Mouse (Mus musculus): ENCODE data around the gene Ide. TPM values are rescaled to one million over a fixed set of nuclear protein-coding genes. Genes with fewer than 3 reads are reported as not detected.

Gene Ide
- polyA plus RNA-seq (2012; rRNA removed): 6.8 and 7.4 TPM in 2 replicates

DNA sequence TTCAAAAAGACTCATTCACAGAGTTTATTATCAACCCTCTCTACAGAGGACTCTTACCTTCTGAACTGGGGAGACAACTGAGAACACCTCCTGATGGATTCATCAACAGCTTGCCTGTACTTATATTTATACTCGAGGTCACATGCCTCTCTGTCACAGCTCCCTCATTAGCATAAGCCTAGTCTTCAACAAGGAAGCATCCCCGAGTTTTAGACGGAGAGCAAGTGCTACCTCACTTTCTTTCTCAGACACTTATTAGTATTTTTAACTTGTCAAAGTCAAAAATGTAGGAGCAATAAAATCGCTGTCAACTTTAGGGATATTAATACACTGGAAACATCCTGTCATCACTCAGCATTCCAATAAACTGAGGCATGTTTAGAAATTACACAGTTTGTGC lies at the start of gene Ide:
TSS of gene Ide (minus strand) at position 101 of the 400 bp plus-strand sequence.

DNA sequence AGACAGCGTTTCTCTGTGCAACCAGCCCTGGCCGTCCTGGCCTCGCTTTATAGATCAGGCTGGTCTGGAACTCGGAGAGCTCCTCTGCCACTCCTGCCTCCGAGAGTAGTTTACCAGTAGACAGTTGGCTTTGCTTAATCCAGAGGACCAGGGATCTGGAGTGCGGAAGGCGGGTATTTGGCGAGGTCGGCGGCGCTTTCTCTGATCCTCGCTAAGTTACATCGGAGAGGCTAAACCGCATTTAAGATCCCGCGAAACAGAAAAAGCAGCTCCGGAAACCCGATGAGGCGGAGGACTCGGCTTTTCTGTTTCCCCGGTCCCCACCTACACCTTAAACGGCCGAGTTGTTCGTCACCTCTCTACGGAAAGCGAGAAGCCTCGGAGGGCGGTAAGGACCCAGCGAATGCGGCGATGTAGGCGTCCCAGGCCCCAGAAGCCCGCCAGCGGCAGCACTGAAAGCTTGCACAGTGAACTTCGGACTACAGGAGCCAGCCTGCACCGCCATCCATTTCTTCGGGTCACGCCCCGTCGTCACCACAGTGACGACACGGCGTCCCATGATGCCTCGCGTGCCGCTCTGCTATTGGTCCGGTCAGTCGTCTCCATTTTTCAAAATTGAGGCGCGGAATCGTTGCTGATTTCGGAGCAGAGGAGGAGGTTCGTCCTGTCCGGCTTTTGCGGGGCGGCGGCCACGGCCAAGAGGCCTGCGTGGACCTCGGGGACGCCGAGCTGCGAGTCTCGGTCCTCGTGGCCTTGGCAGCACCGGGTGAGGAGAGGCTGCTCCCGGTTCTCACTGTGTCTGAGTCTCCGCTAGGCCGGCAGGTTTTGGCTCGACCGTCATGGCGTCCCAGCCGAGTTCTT lies 38.3 kb upstream of the Ide start, which contains the start of gene Kif11:
TSS of gene Kif11 (plus strand) at position 649 of the 861 bp plus-strand sequence.

Other genes with a start within 250 kb of the Ide start
- 27.1 TPM in 2 replicates for gene March5, start 130.3 kb downstream of the Ide start, polyA plus RNA-seq (2012; rRNA removed)
- 4.7 and 5.5 TPM in 2 replicates for gene Cpeb3, start 129.3 kb downstream of the Ide start, polyA plus RNA-seq (2012; rRNA removed)
- gene Kif11, start 38.6 kb upstream of the Ide start, polyA plus RNA-seq (2012; rRNA removed): 1.2 and 1.7 TPM in 2 replicates
- 4.8 and 5.9 TPM in 2 replicates for gene Hhex, start 97.0 kb upstream of the Ide start, polyA plus RNA-seq (2012; rRNA removed)
- 4.5 and 5.0 TPM in 2 replicates for gene Exoc6, start 212.6 kb upstream of the Ide start, polyA plus RNA-seq (2012; rRNA removed)

Measured in colon, adult 2 months (tissue).